Mouse (Mus musculus) left cerebral cortex, adult 2 months (tissue): ENCODE data around the gene Tbata. TPM values are rescaled to one million over a fixed set of nuclear protein-coding genes. Genes with fewer than 3 reads are reported as not detected.

Experiments
- DNase-seq, 2 experiments: peaks; one replicate each; pipeline ENCODE4 v3.0.0; 2021 to 2022; ENCODE audit warnings: low spot score in 2 of 2, mixed read lengths in 1 of 2; ENCODE audit errors: extremely low spot score in 1 of 2
- H3K27ac ChIP-seq: fragments of 200-600 bp; 2 replicates; pipeline ENCODE4 v1.8.1; 2022
- H3K4me3 ChIP-seq: fragments of 200-600 bp; 2 replicates; pipeline ENCODE4 v1.8.1; 2022
- CTCF ChIP-seq: fragments of 200-600 bp; IDR thresholded peaks from 2 replicates; pipeline ENCODE4 v1.8.1; 2022; ENCODE audit warnings: antibody characterized with exemption, mild to moderate bottlenecking, moderate library complexity
- intact Hi-C: fragments of 180-260 bp; cut with DNase I; formaldehyde crosslinking; loops from one replicate; pipeline ENCODE4 v1.15.1; 2025
- microRNA-seq, 2 experiments: library from miRNA; unstranded; fragments of <30 nt; microRNA quantifications; one replicate each; pipeline ENCODE4 v1.2.0; 2021
- total RNA-seq, 2 experiments: library from RNA; stranded (reverse); gene quantifications; 2 replicates each; pipeline ENCODE4 v1.2.3; 2021

The Tbata gene
- total RNA-seq, 2 experiments from 2014 or later: 0.54 to 1.3 TPM

DNA sequence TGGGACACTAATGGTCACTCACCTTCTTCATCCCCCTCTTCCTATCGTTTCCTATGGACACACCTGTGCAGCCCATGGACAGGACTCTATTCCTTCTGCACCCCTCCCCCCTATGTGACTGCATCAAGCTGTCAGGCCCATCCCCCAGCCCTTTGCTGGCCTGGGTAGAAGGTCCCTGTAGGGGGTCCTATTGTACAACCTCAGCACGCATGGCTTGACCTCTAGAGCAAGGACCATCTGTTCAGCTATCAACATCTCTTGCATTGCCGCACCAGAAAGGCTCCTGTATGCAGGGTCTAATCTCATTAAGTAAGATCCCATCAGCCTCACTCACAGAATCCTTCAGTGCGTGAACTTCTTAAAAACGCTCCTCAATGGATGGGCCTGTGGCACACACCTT, 53.9 kb downstream of the Tbata start:
- Histone ChIP-seq H3K4me3 (no peak overlapping the region), H3K27ac (no peak overlapping the region)
- intact Hi-C loops: no loop called here
- TF ChIP-seq CTCF: no peak
- DNase-seq: no peak

DNA sequence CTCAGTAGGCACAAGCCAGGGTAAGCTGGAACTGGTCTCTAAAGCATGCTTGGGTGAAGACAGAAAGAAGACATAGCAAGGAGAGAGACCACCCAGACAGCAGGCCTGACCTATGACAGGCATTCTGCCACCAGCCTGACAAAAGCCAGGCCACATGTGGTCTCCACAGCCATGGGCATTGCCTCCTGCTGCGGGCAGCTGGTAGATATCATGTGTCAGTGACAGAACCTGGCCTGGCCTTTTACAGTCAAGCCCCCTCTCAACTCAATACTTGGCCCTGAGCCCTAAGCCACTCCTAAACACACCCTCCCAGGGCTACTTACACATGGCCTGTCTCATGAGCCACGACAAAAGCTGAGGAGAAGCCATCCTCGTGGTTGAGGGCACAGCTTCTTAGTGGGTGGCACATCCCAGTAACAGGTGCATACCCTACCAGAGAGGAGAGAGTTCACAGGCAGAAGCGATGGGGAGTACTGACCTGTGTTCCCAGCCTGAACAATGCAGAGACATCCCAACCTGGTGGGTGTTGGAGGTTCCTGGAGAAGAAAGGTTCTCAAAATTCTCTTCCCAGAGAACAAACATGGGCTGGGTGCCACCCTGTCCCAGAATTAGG, 55.1 kb downstream of the Tbata start:
- TF ChIP-seq CTCF: no peak
- Histone ChIP-seq H3K4me3 (no peak overlapping the region), H3K27ac (no peak overlapping the region)
- intact Hi-C loops: no loop called here
- no peak for DNase-seq

DNA sequence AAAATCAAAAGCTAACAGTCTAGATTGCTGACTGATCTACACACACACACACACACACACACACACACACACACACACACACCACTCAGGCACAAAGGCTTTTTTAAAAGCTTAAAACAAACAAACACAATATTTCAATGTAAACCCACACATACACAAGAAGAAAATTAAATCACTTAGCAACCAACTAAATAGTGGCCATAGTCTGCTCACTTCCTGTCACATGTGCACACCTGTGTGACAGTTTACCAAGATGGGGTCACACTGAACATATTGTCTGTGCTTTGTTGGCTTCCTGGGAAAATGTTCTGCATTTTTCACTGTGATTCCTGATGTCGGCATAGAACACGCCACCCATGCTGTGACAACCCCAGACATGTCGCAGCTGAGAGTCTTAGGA, 60.0 kb downstream of the Tbata start:
- intact Hi-C loops: no loop called here
- Histone ChIP-seq H3K4me3 (no peak overlapping the region), H3K27ac (no peak overlapping the region)
- DNase-seq: no peak
- TF ChIP-seq CTCF: no peak

DNA sequence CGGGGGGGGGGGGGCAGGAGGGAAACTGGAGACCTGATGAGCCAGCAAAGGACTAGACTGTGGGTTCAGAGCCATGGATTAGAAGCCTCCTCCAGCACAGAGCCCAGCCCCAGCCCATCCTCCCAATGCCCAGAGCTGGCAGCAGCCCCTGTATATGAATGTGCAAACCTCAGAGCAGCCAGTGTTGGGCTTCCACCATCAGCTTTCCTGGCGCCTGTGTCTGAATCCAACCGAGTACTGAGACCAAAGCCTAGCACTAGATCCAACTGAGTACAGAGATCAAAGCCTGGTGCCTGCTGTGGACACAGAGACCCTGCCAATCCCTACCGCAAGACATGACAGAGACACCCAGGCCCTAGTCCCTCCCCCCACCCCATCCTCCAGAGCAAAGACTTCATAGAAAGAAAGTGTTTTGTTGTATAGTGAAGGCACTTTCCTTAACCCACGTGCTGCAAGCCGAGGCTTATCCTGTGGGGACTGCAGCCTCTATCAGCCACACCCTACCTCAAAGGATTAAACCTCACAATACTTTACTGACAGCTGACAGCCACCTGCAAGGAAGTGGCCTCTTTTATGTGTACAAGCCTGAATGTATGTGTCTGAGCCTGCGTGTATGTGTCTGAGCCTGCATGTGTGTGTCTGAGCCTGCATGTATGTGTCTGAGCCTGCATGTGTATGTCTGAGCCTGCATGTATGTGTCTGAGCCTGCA, 61.3 kb downstream of the Tbata start:
- no peak overlapping the region for H3K27ac ChIP-seq
- intact Hi-C loops: no loop called here
- no peak for TF ChIP-seq CTCF
- DNase-seq: no peak
- no peak overlapping the region for H3K4me3 ChIP-seq

DNA sequence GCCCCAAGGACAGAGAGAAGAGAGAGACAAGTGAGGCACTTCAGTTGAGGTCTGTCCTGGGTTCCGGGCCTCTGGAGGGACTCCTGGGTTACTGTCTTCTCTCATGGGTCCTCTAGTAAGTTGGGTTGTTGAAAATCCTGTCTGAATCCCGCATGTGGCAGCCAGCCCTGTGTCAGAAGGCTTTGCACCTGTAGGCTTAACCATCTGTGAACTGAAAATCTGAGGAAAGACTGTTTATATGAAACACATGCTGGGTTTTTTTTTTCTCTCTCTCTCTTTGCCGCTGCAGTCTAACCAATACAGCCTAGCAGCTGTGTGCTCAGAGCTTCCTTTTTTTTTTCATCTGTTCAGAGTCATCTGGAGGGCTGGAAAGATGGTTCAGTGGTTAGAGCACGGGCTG, 62.6 kb downstream of the Tbata start:
- no peak for DNase-seq
- TF ChIP-seq CTCF: no peak
- Histone ChIP-seq H3K4me3 (no peak overlapping the region), H3K27ac (no peak overlapping the region)
- intact Hi-C loops: no loop called here

DNA sequence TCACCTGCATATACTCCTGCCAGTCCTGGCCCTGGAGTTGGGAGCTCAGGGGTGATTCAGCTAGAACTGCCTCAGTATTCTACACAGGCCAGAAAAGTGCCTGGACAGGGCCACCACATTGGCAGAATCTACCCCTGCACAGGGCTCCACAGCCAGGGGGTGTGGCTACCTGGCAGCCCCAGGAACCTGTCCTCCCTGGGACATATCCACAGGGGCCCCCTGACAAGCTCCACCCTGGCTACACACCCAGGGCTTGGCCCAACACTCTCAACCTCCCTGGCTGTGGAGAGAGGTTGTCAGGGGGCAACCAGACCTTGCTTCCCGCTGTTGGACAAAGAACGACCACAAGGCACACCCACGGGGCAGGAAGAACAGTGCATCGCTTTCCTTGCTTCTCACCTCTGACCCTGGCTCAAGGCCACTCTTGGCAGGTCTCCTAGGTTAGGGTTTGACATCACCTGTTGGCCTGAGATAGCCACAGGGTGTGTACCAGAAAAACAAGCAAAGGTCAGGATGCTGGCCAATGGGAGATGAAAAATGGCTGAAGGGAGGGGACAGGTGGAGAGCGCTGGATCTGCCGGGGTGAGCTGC, 64.0 kb downstream of the Tbata start:
- no peak overlapping the region for H3K4me3 ChIP-seq
- DNase-seq: no peak
- H3K27ac ChIP-seq: no peak overlapping the region
- TF ChIP-seq CTCF: no peak
- intact Hi-C loops: no loop called here

DNA sequence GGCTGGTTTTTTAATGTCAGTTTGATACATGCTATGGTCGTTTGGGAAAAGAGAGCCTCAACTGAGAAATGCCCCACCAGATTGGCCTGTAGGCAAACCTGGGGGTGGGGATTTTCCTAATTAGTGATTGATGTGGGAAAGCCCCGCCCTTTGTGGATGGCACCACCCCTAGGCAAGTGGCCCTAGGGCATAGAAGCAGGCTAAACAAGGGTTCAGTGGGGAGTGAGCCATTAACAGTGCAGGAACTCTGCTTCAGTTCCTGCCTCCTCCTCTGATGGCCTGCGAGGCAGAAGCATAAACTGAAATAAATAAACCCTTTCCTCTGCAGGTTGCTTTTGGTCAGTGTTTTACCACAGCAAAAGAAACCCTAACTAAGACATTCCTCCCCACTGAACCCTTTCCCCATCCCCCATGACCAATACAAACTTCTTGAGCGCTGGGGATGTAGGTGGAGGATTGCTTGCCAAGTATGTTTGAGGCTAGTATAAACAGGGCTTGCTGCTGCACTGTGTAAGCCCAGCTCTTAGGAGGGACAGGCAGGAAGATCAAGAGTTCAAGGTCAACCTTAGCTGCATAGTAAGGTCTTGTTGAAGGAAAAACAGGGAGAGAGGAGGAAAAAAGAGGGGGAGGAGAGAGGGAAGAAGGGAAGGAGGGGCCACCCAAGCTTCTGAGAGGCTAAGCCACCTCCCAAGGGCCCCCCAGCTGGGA, 65.1 kb downstream of the Tbata start:
- H3K27ac ChIP-seq: no peak overlapping the region
- H3K4me3 ChIP-seq: no peak overlapping the region
- TF ChIP-seq CTCF: no peak
- DNase-seq: no peak
- intact Hi-C loops: no loop called here

DNA sequence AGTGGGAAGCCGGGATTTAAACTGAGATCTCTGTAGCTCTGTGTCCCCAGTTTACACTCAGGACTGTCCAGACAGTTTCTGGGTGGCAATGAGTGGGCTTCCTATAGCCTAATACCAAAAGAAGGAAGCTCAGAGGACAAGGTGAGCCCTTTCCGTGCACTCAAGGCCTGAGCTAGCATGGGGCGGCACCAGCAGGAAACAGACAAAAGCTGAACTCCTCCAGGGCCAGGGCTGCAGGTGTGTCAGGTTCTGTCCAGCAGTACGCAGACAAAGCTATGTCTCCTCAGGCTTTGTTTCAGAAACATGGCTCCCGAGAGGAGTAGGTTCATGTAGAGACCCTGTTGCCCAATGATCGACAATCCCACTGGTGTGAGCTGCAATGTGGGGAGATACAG, 65.6 kb downstream of the Tbata start:
- no peak overlapping the region for H3K27ac ChIP-seq

More for the DNA sequence above, 65.6 kb downstream of the Tbata start:
- DNase-seq: no peak
- no peak for TF ChIP-seq CTCF
- H3K4me3 ChIP-seq: no peak overlapping the region
- intact Hi-C loops: no loop called here

Small RNA genes lying within 50 kb of the gene (microRNA-seq; reads per million reads assigned to microRNA genes)
- 0 reads per million in 2 experiments for gene Gm44308

Other genes starting within 250 kb of the Tbata start
- 10 to 100 TPM in 1 of 2 experiments, 1 to 10 TPM in 1; 8.9 to 11.0 TPM for gene Pcbd1, start 82.6 kb upstream of the Tbata start, total RNA-seq
- gene Sgpl1, start 24.3 kb upstream of the Tbata start, total RNA-seq: 10 to 100 TPM; 21.8 to 23.1 TPM
- gene Adamts14, start 101.5 kb downstream of the Tbata start, total RNA-seq: under 1 TPM; 0.20 to 0.30 TPM
- gene Prf1, start 125.9 kb downstream of the Tbata start, total RNA-seq: not detected
- gene Pald1, start 211.6 kb downstream of the Tbata start, total RNA-seq: 1 to 10 TPM; 8.1 to 8.3 TPM
- gene Nodal, start 246.0 kb downstream of the Tbata start, total RNA-seq: not detected